Mouse (Mus musculus) testis, postnatal 14 days (tissue): ENCODE measurements around the gene Fam227a.

Experiments used
- DNase-seq: peaks from one replicate; pipeline ENCODE4 v3.0.0; 2021; ENCODE audit warnings: low spot score

The Fam227a gene

DNA sequence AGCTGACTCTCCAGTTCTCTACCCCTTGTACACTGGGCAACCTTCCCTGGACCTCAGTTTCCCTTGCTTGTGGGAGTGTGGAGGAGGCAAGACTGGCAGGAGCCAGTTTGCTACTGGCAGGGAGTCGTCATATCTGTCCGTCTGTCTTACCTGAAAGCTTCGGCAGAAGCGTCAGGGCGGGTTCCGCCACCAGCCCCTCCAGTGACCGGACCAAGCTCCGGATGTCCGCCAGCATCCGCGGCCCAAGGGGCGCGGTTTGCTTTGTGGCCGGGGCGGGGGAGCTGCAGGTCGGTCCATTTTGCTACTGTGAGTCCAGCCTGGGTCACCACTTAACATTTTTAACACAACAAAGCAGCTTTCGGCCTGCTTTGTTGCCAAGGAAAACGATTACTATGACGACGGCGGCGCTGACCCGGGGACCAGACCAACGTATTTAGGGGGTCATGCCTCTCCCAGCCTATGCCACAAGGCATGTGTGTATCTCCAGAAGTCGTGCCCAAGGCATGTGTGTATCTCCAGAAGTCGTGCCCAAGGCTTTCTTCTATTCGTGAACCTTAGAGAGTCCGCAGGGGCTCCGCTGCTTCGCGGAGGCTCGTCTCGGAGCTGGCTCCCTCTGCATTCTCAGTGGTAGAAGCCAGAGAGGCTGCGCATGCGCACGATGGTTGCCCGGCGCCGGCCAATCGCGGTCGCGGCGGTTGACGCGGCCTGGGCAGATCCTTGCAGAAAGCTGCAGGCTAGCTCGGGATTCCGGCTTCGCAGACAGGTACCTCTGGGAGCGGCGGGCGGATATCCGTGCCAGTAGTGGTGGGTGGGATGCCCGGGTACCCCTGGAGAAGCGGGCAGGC lies at the start of gene Fam227a, which contains the start of gene Cby1:
Gene Fam227a (minus strand): TSS at position 426 of the 845 bp plus-strand sequence.
Gene Cby1 (plus strand): TSS at position 669 of the 845 bp plus-strand sequence.
- DNase-seq, result peak; percentile 93

DNA sequence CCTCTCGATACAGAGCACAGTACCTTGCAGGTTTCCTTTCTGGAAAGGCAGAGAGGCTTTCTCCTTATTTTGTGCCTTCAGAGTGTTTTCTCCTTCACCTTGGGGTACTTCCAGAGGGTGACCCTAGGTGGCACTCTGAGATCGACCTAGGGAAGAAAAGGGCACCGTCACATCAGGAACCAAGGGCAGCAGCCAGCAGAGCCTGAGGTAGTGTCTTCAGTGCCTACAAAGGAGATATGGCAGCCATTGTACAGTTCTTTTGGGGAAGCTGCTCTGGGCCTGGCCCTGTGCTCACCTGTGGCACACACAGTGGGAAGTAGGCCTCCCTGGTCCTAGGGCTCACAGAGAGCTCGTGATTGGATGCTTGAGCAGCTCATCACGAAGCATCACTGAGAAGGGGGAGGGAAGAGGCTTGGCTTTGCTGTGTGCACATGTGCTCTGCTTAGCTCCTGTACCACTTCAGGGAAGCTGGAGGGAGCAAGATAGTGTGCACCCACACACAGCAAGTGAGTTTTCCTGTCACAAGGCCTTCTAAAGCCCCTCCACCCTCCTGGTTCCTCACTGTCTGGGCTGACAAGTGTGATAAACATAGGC lies 49.6 kb upstream of the Fam227a start:
- DNase-seq, result no peak

DNA sequence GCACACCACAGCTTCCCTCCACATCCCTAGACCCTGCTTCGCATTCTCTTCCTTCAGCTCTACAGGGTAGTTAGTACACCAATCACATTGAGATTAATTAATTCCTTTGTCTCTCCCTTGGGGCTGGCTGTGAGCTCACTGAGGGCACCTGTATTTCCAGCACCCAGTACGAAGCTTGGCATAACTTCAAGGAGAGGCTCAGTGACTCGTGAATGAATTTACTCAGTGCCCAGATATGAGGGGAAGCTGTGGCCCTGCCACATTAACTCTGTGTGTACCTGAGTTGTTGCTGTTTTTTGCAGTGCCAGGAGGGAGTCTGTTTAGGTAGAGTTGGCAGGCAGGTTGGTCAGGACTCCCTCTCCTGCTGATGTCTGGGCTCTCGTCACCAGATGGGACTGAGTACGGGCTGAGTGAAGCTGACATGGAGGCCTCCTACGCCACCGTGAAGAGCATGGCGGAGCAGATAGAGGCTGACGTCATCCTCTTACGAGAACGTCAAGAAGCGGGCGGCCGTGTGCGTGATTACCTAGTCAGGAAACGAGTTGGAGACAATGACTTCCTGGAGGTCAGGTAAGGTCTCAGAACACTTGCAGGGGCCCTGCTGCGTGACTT lies 48.0 kb upstream of the Fam227a start:
- no peak for DNase-seq

DNA sequence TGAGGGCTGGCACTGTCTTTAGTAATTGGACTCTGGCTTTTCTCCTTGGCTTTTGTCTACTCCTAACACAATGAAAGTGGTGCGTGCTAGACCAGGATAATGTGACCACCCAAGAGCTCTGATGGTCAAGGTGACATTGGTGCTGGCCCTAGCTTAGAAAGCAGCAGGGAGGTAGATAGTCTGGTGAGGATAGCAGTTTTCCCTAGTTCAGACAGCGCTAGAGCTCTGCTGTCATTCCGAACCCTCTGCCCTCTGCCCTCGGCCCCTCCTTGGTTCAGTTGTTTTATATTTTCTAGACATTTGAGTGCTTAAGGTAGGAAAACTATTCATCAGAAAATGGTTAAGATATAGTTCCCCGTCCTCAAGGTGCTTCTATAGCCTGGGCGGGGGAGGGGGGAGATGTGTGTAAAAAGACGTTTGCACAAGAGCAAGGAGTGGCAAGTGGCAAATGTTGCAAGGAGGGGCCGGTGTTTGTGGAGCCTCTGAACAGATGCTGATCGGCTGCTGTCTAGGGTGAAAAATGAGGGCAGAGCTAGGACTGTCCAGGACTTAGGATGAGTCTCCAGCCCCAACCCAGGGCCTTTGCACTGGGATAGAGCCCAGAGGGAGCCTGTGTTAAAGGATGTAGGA lies 38.9 kb upstream of the Fam227a start:
- DNase-seq, result no peak

DNA sequence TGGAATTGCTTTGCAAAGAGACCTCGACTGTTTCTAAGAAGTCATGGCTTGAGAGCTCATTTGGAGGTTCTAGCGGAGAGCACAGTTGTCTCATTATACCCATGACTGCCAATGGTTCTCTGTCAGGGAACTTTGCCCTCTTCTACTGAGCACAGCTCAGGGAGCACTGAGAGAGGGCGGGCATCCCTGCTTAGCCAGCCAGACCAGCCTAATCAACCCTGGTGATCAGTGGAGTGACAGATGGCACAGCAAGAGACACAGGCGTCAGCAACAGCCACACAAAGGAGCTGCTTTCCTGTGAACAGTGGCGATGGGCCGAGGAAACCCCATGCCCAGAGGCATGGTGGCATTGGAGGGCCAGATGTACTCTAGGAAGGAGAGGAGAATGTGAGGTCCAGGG lies 38.3 kb upstream of the Fam227a start:
- DNase-seq, result no peak

DNA sequence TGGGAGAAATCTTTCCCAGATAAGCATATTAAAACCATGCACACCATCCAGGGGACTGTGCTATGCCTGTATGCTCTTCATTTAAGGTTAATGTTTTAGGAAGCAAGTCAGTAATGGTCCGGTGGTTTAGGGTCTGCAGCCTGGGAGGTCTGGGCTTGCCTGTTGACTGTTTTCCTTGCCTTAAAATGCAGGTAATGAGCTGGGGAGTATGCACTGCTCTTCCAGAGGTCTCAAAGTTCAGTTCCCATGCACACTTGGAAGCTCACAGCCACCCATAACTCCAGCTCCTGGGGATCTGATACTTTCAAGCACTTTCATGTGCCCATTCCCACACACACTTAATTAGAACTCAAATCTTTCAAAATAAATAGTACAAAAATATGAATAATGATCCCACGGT lies 37.8 kb upstream of the Fam227a start:
- DNase-seq, result no peak

DNA sequence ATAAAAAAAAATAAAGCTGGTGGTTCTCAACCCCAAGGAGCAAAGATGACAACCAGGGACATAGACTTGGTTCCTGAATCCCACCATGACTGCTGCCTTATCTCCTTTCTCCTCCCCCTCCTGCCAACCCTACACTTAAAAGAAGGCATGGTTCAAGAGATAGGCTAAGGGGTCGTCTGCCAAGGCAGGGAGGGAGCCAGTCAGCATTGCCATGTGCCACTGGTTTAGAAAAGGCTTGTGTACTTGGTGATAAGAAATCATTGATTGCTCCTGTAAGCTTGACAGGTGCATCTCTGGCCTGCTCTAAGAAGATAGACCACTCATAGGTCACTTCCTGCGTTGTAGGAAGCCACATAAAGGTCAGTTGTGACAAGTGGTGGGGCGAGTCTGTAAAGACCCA lies 36.8 kb upstream of the Fam227a start:
- DNase-seq, result no peak

DNA sequence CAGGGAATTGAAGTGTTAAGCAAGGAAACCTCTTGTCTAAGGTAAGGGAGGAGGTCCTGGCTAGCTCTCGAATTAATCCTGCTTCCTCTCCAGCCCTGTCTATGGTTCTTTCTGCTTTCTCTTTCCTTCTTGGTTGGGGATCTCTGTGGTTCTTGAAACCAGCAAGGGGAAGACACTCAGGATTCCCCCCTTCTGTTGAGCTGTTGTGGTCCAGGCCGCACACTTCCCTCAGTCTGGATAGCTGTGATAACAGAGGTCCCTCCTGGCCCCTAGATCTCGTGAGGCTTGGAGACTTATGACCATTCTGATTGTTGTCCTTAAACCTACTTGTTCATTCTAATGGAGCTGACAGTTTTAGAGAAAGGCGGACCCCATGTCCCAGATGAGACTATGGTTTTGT lies 35.8 kb upstream of the Fam227a start:
- no peak for DNase-seq

DNA sequence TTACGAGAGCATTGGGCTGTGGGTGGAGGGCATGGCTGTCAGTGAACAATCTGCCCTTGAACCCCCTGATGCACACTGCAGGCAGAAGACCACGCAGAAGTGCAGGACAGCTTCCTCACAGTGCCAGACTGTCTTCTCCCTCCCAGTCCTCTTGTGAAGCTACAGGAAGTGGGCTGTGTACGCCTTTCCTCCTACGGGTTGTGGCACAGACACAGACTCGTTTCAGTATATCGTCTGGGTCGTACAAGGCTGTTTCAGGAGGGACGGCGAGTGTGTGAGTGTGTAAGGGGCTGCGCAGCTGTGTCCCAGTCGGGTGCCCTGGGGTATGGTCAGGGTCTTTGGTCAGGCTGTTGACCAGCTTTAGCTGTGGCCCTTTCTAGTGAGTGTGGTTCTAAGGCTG lies 35.0 kb upstream of the Fam227a start:
- DNase-seq, result no peak

DNA sequence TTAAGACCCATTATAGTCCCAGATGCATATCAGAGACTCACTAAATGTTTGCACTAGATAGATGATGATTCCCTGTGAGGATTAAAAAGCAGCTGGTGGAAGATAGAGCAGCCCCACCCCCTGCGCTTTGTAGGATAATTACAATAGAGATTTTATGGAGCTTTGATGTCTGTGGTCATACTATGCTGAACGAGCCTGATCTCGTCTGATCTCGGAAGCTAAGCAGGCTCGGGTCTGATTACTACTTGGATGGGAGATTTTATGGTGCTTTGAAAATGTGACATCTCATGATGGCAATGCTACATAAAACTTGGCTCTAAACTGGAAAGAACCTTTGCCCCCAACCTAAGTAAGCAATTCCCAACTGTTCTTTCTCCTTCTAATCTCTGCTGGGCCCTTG lies 33.6 kb upstream of the Fam227a start:
- DNase-seq, result no peak

DNA sequence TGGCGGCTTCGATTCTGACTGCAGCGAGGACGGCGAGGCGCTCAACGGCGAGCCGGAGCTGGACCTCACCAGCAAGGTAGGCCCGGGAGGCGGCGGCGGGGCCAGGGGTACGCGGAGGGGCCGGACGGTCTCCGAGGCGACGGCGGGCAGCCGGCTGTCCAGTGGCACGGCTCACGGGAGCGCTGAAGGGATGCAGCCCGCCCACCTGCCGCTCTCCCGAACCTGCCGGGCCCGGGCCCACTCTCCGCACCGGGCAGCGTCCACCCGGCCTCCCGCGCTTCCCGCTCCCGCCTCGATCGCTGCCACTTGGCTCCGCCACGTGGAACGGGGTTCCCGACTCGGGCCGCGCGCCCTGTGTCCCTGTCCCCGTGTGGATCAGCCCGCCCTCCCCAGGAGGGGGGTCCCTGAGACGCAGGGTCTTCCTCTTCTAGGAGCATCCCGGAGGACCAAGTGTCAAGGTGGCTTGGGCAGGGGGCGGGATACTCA lies 32.3 kb upstream of the Fam227a start:
- DNase-seq, result peak; percentile 78

DNA sequence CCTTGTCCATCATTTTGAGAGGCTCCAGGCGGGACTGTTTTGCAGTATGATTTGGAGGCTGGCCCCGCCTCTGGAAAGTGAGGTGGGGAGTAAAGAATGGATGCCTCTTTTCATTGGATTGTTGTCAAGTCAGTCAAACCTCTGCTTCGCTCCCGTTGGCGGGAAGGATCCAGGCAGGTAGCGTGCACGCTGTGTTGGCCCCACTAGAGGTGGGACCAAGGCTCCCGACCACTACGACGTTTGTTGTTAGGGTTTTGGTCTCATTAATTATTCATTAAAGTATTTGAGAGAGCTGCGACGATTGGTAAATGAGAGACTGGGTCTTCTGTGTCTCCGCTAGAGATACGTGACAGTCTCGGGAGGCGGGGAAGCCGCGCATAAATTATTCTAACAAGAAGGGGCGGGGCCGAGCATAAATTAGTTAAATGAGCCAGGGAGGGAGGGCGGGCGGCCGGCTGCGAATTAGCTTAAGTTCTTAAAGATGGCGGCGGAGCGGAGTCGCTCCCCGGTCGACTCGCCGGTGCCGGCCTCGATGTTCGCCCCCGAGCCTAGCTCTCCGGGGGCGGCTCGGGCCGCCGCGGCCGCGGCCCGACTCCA lies 31.8 kb upstream of the Fam227a start, which contains the start of gene Gtpbp1:
Gene Gtpbp1 (plus strand): TSS at position 420 of the 597 bp plus-strand sequence.
- DNase-seq, result peak; percentile 99

DNA sequence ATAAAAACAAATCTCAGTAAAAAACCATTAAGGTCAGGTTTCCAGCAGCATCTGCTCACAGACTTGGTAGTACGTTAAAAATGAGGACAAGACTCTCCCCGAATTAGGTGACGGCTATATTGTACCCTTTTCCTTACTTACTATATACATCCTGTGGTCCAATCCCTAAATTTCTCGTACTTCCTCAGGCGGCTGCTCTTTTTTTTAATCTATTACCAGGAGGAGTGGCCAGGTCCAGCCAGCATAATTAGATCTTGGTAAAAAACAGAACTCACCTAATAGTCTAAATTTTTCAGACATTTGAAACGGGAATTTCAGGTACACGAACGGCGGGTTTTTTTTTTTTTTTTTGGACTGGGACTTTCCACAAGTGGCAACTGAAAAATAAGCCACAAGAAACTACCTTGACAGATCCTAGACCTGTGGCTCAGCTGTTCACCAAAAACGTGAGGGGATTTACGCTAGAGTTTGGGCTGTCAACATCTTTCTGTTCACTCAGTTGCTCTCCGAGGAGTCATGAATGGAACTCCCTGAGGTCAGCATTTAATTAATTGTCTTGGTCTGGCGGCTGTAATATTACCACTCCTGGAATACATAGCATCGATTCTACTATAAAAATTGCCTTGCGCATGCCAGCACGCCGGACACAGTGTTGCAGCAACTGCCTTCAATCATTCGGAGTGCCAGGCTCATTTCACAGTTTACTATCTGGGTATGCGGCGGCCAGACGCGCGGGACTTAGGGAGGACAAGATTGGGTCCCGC lies 31.1 kb upstream of the Fam227a start:
- DNase-seq, result no peak

DNA sequence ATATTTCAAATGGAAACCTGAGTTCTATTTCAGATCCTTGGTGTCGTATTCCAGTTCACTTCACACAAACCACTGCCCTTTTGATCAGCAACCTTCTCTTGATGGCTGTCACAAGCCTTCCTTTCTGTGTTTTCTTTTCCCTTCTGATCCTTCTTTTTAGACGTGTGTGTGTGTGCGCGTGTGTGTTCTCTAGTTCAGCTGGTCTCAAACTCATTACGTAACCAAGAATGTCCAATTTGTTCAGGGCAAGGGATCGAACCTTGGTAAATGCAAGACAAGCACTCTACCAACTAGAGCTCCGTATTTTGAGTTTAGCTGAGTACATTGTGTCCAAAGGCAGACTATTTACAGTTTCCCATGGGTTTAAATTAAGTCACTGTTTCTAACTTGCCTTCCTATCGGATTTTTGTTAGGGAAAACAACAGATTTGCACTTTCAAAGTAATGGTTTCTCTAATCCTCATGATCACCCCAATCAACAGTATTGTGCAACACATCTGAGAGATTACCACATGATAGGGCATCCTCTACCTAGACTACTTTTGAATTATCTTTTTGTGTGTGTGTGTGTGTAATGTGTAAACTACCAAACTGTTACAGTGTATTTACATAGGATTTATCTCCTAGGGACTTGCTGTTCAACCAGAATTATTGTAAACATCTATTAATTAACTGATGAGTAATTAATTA lies 29.7 kb upstream of the Fam227a start:
- DNase-seq, result no peak

DNA sequence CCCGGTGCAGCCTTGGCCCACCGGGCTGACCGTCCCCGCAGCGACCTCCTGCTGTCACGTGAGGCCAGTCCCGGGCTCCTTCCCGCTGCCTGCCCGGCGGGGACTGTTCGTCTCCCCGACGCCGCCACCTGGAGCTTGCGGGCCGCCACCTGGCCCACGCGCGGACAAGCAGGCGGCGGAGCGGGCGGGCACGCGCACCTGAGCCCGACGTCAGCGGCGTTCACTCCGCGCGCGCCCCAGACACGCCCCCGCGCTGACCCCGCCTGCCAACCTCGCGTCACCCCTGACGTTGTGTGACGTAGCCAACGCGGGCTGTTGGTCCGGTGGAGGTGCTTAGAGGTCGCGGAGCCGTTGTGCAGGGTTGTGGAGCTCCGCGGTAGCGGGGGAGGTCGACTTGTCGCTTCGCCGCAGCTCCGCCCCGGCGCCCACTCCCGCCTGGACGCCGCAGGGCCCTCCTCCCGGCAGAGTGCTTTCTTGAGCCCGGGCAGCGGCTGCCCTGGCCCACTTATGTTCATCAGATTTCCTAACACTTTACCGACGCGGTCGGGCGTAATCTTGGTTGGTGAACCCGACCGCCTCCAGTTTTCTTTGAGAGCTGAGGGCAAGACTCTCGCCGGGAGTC lies 29.0 kb upstream of the Fam227a start, which contains the start of gene Josd1:
Gene Josd1 (minus strand): TSS at position 274 of the 622 bp plus-strand sequence.
- DNase-seq, result peak; percentile 96

DNA sequence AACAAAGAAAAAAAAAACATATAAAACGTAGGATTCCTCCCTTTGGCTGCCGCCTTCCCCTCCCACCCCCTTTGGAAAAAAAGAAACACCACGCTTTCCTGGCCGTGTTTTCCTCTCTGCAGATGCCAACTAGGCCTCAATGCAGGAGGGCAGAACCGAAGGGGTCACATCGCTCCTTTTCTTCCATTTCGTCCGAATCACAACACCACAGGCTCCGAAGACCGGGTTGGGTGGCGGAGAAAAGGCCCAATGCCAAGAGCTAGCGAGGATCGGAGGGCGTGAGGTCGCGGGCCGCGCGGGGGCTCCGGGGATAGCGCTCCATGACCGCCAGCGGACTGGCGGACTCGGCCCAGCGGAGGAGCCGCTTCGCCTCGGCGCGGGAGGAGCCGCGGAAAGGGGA lies 28.4 kb upstream of the Fam227a start:
- no peak for DNase-seq

DNA sequence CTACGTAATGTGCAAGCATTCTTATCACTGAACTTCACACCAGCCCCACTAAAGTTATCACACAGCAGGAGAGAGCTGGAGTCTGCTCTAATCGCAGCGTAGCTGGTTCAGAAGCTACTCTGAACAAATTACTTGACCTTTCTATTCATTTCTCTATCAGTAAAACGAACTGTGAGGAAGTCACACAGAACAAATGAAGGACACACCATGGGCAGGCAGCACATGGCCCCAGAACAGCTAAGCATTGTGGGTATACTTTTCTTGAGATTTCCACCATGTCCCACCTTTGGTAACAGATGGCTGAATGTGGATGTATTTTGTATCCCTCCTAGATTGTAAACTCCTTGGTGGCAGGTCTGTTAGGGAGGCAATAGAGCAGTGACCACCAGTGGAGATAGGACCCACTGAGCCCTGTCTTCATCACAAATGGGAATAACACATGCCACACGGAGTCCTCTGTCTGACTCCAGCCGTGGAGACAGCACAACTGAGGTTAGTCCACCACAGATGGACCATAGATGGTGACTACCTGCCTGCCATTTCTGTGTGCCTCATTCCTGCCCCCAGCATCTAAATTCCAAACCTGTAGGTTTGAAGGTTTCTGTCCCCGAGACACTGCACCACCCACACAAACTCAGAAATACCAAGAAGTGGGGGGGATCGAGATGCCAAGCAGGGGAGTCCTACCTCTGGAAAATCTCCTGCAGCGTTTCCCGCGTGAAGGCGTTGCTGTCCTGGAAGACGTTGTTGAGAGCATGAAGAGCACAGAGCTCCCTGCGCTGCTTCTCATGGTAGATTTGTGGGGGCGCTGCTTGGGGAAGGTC lies 27.5 kb upstream of the Fam227a start:
- no peak for DNase-seq

DNA sequence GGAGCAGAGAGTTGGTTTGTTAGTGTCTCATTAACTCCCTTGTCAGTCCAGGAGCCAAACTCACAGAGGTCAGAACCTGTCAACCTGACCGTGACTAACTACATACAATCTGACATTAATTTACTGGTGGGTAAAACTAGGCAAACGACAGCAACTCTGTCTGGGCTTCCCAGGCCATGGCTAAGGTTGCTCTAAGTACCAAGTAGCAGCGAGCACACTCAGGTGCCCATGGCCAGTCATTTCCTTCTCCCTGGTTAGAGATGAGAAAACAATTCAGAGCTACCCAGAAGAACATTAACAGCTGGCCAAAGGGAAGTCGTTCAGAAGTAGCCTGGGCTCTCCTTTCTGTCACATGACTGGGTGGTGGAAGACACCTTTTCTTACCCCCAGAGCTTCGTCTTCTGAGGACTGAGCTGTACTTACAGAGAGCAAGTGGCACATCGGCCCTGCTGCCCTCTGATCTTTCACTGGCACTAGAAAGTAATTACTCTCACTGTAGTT lies 26.4 kb upstream of the Fam227a start:
- no peak for DNase-seq

DNA sequence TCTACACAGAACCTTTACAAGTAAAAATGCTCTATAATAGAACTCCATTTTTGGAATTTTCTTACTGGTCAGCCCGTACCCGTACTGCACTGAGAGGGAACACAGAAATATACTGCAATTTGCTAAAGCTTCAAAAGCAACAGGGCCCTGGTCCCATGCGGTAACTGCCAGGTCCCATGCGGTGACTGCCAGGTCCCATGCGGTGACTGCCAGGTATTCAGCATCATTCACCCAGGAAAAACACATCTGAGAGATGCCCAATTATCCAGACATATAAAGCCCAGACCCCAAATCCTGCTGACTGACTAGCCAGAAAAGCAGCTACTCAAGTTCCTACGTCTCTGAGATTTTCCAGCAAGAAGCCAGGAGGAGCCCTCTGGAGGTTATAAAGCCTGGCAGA lies 25.9 kb upstream of the Fam227a start:
- no peak for DNase-seq
